Mouse (Mus musculus): ENCODE measurements at regions not wholly inside any gene's neighbourhood (a gene's known extent, or its start where the extent isn't known, plus 50 kb on each side); places are given as distances from the start of the nearest gene placed in this dataset.

- TF ChIP-seq CTCF (conservative IDR thresholded peaks at IDR 0.05; ENCODE audit: low read length) (no peak), POU5F1 (IDR thresholded peaks at IDR 0.05; ENCODE audit: borderline replicate concordance, low read length) (no peak)
Observed at GRCm38 (mm10) chr7:51140796-51141195, 370.0 kb upstream of the Ano5 start.

Measured in E14TG2a.4 (cell line).